Mouse (Mus musculus) ES-Bruce4 (cell line): ENCODE results near the gene Dhrs3.

Source experiments
- CTCF ChIP-seq: IDR thresholded peaks from one replicate; pipeline ENCODE4 v1.8.1; 2011; ENCODE audit warnings: low read depth, low read length
- POLR2A ChIP-seq: IDR thresholded peaks from one replicate; pipeline ENCODE4 v1.8.1; 2011; ENCODE audit warnings: low read length; ENCODE audit not compliant: insufficient read depth

GRCm38 (mm10) chr4:144903932-144904331, 11.3 kb downstream of the Dhrs3 start:
- TF ChIP-seq POLR2A (no peak), CTCF (no peak)
